Mouse (Mus musculus): ENCODE results near the gene 4930558K02Rik. TPM values are rescaled to one million over a fixed set of nuclear protein-coding genes. Genes with fewer than 3 reads are reported as not detected.

Gene 4930558K02Rik
- total RNA-seq, 2 experiments from 2014 or later, result not detected

- DNase-seq, result no peak
These were observed 28.2 kb downstream of the 4930558K02Rik start for GRCm38 (mm10) chr1:161951009-161951779.

DNA sequence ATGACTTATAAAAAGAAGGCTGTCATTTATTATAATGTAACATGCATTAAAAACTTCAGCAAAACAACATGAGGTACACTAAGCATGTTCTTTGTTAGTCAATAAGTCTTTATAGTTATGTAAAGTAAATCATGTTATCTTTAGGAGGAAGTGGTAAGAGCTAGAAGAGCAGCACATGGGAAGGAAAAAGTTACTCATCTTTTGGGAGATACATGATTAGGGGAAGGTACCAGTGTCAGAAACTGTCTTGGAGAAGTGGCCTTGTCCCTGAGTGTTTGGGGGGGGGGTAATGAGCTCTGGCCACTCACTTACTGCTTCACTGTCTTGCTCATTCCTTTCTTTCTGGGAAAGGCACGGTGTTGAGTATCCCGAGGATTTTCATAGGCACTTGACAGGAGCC is 37.4 kb downstream of the 4930558K02Rik start:
- no peak for DNase-seq

DNA sequence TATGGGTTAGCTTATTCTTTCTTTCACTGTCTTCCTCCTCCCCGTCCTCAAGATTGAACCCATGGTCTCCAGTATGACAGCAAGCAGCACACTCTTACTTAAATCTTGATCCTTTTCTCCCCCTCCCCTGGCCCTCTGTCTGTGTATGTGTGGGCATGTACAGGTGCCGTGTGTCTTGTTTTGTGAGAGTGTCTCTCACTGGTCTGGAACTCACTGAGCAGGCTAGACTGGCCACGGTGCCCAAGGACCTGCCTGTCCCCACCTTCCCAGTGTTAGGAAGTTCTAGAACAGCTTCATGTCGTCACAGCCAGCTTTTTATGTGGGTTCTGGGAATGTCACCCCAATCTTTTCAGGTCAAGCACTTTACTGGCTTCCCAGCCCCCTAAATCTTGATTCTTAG is 47.1 kb downstream of the 4930558K02Rik start:
- no peak for DNase-seq

DNA sequence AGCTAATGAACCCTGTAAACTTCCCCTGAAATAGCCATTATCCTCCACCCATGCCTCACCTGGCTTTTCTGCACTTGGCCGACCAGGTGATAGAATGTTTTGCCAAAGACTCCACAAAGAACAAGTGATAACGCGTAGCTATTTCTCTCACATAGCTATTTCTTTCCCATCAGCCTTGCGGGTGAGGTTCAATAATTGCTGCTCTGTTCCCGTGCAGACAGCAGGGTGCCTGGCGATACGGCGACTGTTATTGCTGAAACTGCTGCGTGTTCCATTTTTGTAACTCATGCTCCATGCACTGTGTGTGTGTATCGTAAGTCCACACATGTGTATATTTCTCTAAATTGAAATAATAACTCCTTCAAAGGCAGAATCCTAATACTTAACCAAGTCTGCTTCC is 47.6 kb downstream of the 4930558K02Rik start:
- no peak for DNase-seq

GRCm38 (mm10) chr1:161931313-161931712 is 48.1 kb downstream of the 4930558K02Rik start:
- no peak for DNase-seq

- DNase-seq, result no peak
These were observed 51.5 kb downstream of the 4930558K02Rik start for GRCm38 (mm10) chr1:161927976-161928375.

- DNase-seq, result peak; percentile 21
These were observed 54.1 kb downstream of the 4930558K02Rik start for GRCm38 (mm10) chr1:161925281-161925805.

GRCm38 (mm10) chr1:161924321-161924720 is 55.1 kb downstream of the 4930558K02Rik start:
- DNase-seq, result no peak

- DNase-seq, result no peak
These were observed 57.5 kb downstream of the 4930558K02Rik start for GRCm38 (mm10) chr1:161921928-161922327.

DNA sequence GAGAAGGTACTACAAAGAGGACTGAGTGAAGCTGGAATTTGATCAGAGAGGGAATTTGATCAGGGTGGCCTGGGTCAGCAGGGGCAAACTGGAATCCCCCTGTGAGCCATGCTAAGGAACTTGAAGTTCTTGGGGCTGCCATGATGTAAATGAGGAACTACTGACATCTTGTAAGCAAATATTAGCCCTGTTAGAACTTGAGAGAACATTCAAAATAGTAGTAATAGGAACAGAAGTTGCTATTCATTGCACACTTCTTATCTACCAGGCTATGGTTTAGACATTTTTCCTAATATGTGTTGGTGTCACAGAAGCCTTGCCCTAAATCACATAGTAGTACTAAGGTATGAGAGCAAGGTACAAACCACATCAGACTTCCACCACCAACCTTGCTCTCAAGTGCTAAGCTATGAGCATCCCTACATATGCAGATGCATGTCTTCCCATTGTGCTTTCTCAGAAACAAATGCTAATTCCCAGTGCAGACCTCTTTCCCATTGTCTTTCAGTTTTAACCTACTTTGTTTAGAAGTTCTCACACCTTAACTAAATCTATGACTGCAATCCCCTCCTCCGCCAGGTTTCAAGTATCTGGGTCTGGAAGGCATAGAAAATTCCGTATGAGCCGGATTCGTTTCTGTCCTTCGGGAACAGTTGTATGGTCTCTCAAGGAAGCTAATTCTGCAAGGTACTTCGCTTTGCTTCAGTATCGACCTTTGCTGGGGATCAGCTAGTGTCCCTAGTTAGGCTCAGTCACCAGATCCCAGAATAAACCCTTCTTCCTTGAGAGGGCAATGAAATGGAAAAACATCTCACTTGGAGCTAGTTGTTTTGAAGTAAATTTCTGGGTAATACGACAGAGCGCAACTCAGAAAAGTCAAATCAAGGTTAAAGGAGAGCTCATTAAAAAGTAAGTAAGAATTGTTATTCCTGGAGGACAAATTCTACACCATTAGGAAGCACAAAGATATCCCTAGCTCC is 58.7 kb downstream of the 4930558K02Rik start:
- no peak for DNase-seq

GRCm38 (mm10) chr1:161919594-161919993 is 59.8 kb downstream of the 4930558K02Rik start:
- DNase-seq, result no peak

DNA sequence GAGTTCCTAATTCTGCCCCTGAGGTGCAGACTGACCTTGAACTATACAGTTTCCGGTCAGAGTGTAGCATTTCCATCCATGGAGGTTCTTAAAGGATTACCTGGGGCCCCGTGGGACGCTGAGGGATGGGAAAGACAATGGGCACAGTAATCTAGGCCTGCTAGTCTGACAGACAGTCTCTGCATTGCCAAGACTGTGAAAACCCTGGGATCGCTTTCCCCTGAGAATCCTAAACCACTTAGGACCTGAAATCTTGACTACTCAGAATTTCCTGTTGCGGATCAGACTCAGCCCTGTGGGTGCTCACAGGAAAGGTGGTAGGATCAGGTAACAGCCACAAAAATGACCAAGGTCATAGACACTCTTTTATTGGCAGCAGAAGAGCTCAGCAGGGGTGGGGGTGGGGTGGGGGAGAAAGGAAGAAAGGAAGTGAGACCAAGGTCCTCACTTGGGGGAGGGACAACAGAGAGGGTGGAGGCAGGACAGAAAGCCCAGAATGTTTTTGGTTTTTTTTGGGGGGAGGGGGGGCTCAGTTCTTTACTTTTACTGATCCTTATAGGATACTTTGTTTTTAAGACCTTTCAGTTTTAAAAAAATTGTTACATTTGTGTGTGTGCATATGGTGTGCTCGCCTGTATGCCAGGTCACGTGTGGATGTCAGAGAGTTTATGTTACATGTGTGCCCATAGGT is 60.6 kb downstream of the 4930558K02Rik start:
- DNase-seq, result no peak

DNA sequence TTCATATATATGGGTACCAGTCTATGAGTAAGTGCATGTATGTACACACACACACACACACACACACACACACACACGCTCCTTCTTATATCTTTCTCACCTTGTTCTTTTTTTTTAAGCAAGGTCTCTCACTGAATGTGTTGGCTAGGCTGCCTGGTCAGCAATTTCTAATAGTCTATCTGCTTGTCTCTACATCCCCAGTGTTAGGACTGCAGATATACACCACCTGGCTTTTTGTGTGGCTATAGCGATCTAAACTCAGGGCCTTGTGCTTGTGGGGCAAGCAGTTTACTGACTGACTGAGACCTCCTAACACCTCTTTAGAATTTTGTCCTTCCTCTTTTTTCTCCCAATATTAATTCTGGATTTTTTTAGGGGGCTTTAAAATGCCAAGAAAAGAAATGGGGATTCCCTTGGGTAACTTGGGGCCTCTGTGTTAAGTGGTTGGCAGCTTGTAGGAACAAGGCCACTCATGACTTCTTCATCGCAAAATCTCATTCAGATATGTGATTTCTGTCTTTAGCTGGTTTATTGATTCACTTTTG is 61.4 kb downstream of the 4930558K02Rik start:
- no peak for DNase-seq

DNA sequence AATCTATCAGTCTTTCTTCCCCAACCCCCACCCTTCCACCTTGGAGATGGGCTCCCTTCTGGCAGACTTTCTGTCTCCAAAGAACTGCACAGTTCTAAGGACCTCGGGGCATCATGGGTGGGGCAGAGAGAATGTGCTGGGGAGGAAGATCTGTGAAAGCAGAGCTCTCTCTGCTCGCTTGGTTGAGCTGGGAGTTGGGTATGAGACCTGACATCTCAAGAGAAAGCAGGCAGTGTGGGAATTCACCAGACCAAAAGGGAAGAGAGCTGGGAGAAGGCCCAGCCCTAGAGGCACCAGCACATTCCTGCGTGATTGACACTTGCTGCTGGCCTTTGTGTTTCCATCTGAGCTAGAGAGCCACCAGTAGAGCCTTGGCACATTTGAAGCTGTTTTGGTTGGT is 63.4 kb downstream of the 4930558K02Rik start:
- no peak for DNase-seq

- no peak for DNase-seq
These were observed 65.8 kb downstream of the 4930558K02Rik start for GRCm38 (mm10) chr1:161913648-161913984.

DNA sequence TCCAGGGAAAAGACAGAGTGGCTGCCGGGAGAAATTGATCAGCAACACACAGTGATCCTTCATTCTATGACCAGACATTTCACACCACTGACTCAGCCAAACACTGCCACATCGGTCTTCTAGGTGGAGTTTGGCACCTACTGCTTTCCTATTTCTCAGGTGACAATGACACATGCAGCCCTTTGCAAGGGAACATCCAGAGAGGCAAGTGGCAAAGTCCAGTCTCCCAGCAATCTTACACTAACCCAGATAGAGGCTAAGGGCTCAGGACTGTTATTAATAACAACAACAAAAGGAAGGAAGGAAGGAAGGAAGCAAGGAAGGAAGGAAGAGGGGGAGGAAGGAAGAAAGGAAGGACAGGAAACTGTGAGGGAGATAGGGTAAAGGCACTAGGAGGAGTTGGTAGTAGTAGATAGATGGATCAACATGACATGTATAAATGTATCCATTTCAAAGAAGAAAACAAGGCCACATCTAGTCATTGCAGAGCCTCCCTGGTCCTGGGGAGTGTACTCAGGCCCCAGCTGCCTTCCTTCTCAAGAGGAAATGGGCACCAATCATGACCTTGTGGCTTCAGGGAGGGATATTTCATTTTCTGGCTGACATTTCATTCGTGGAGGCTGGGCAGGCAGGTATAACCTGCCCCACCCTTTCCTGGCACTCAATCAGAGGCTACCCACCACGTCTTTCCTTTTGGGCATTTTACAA is 66.3 kb downstream of the 4930558K02Rik start:
- no peak for DNase-seq

DNA sequence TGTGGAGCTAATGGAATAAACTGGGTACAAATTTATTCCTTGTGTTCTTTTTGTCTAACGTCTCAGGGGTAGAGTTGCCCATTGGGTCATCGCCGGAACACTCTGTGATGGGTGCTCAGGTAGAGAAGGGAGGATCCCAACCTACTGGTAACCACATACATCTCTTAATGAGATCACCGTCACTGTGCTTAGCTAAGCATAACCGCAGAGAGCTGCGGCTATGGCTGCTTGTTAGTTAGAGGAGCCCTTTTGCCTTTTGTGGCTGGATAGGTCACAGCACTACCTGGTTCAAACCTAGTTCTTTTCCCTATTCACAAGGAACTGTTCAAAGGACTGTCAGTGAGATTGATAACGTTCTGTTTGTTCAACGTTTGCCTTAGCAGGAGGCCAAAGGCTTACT is 70.4 kb downstream of the 4930558K02Rik start:
- no peak for DNase-seq

DNA sequence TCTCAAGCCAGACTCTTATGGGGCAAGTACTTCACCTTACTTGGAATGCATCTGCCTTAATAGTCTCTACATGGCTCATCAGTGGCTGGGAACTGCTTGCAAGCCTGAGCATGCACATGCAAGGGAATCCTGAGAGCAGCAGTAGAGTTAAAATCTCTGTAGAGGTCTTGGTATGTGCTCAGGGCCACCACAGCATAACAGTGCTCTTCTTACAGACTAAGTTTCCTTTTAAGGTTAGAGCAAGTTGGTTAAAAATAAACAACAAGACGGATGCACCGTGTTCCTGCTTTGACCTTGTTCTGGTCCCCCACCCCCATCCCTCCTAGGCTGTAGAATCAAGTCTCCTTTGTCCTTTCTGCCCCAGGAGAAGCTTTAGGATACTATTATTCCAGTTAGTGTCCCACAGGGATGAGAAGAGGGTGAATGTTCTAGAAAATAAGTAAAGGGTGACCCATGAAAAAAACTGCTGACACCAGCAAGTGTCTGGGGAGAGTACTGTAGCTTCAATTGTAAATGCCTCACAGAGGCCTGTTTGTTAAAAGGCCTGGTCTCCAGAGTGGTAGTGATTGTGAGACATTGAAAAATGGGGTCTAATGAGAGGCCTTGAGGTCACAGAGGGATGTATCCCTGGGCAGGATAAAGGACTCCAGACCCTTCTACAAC is 71.5 kb downstream of the 4930558K02Rik start:
- no peak for DNase-seq

DNA sequence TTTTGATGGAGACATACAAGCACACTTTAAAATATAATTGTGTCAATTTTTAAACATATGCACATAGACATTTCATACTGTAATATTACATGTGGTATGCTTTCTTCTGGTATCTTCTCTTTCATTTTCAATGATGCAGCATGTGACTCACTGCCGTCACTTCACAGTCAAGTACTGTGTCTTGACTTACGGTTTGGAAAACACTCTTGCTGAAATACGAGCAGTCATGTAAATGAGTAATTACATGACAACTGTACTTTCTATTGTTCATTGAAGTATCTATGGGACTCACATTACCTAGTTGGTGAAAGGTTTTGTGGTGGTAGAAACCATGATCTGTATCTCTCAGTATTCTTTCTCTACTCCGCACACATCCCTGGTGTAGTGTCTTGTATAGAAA is 72.3 kb downstream of the 4930558K02Rik start:
- DNase-seq, result no peak

- no peak for DNase-seq
These were observed 76.6 kb downstream of the 4930558K02Rik start for GRCm38 (mm10) chr1:161902692-161903452.
